Mouse (Mus musculus): ENCODE data around the gene S100z.

Gene S100z

GRCm38 (mm10) chr13:95478671-95479413 lies at the start of gene S100z:
TSS of gene S100z (minus strand) at chr13:95478721.
- no peak for DNase-seq (ENCODE audit: extremely low read depth, insufficient read length, low spot score)

GRCm38 (mm10) chr13:95524674-95525491 lies 46.4 kb upstream of the S100z start, which contains the start of gene F2rl1:
TSS of gene F2rl1 (minus strand) at chr13:95525227.
- peak; percentile 53 for DNase-seq (ENCODE audit: extremely low read depth, insufficient read length, low spot score)

- DNase-seq (ENCODE audit: extremely low read depth, insufficient read length, low spot score): no peak
Measured at GRCm38 (mm10) chr13:95524424-95524673, 45.8 kb upstream of the S100z start.

GRCm38 (mm10) chr13:95523659-95524423 lies 45.3 kb upstream of the S100z start:
- no peak for DNase-seq (ENCODE audit: extremely low read depth, insufficient read length, low spot score)

- DNase-seq (ENCODE audit: extremely low read depth, insufficient read length, low spot score): no peak
Measured at GRCm38 (mm10) chr13:95522176-95522575, 43.7 kb upstream of the S100z start.

- DNase-seq (ENCODE audit: extremely low read depth, insufficient read length, low spot score): no peak
Measured at GRCm38 (mm10) chr13:95521029-95521428, 42.5 kb upstream of the S100z start.

GRCm38 (mm10) chr13:95514756-95515155 lies 36.2 kb upstream of the S100z start:
- DNase-seq (ENCODE audit: extremely low read depth, insufficient read length, low spot score): no peak

GRCm38 (mm10) chr13:95510054-95510453 lies 31.5 kb upstream of the S100z start:
- no peak for DNase-seq (ENCODE audit: extremely low read depth, insufficient read length, low spot score)

GRCm38 (mm10) chr13:95503279-95503917 lies 24.9 kb upstream of the S100z start:
- no peak for DNase-seq (ENCODE audit: extremely low read depth, insufficient read length, low spot score)

GRCm38 (mm10) chr13:95496601-95497000 lies 18.1 kb upstream of the S100z start:
- DNase-seq (ENCODE audit: extremely low read depth, insufficient read length, low spot score): no peak

- DNase-seq (ENCODE audit: extremely low read depth, insufficient read length, low spot score): no peak
Measured at GRCm38 (mm10) chr13:95494812-95495211, 16.3 kb upstream of the S100z start.

GRCm38 (mm10) chr13:95493296-95493695 lies 14.8 kb upstream of the S100z start:
- DNase-seq (ENCODE audit: extremely low read depth, insufficient read length, low spot score): no peak

- no peak for DNase-seq (ENCODE audit: extremely low read depth, insufficient read length, low spot score)
Measured at GRCm38 (mm10) chr13:95491327-95491726, 12.8 kb upstream of the S100z start.

- peak; percentile 65 for DNase-seq (ENCODE audit: extremely low read depth, insufficient read length, low spot score)
Measured at GRCm38 (mm10) chr13:95484664-95485063, 6.1 kb upstream of the S100z start.

- DNase-seq (ENCODE audit: extremely low read depth, insufficient read length, low spot score): no peak
Measured at GRCm38 (mm10) chr13:95481428-95481827, 2.9 kb upstream of the S100z start.

- no peak for DNase-seq (ENCODE audit: extremely low read depth, insufficient read length, low spot score)
Measured at GRCm38 (mm10) chr13:95477173-95477572, 1.3 kb downstream of the S100z start.

- no peak for DNase-seq (ENCODE audit: extremely low read depth, insufficient read length, low spot score)
Measured at GRCm38 (mm10) chr13:95475124-95475523, 3.4 kb downstream of the S100z start.

GRCm38 (mm10) chr13:95474294-95474693 lies 4.2 kb downstream of the S100z start:
- DNase-seq (ENCODE audit: extremely low read depth, insufficient read length, low spot score): no peak

GRCm38 (mm10) chr13:95470970-95471369 lies 7.6 kb downstream of the S100z start:
- peak; percentile 26 for DNase-seq (ENCODE audit: extremely low read depth, insufficient read length, low spot score)

- DNase-seq (ENCODE audit: extremely low read depth, insufficient read length, low spot score): peak; percentile 38
Measured at GRCm38 (mm10) chr13:95451529-95451928, 27.0 kb downstream of the S100z start.
